Mouse (Mus musculus) neural tube, embryonic 15.5 days (tissue): ENCODE measurements at regions not wholly inside any gene's neighbourhood (a gene's known extent, or its start where the extent isn't known, plus 50 kb on each side); places are given as distances from the start of the nearest gene placed in this dataset.

Experiments used
- ATAC-seq: fragments of 200-750 bp; cut with Nextera tagmentation; 2 replicates; pipeline ENCODE4 v1.8.0; 2017; ENCODE audit warnings: mild to moderate bottlenecking, moderate TSS enrichment, moderate library complexity; ENCODE audit not compliant: low FRiP score
- H3K27ac ChIP-seq: fragments of 300-500 bp; sonication (generic); replicated peaks from 2 replicates; pipeline ENCODE4 v1.5.1; 2015; ENCODE audit warnings: mild to moderate bottlenecking, inconsistent platforms
- H3K27me3 ChIP-seq: fragments of 300-500 bp; sonication (generic); replicated peaks from 2 replicates; pipeline ENCODE4 v1.6.1; 2015; ENCODE audit warnings: inconsistent platforms
- H3K36me3 ChIP-seq: fragments of 300-500 bp; sonication (generic); 2 replicates; pipeline ENCODE4 v1.6.1; 2015; ENCODE audit warnings: inconsistent platforms
- H3K4me1 ChIP-seq: fragments of 300-500 bp; sonication (generic); 2 replicates; pipeline ENCODE4 v1.6.1; 2015; ENCODE audit warnings: inconsistent platforms
- H3K4me2 ChIP-seq: fragments of 300-500 bp; sonication (generic); 2 replicates; pipeline ENCODE4 v1.6.1; 2015; ENCODE audit warnings: inconsistent platforms, mild to moderate bottlenecking, moderate library complexity
- H3K4me3 ChIP-seq: fragments of 300-500 bp; sonication (generic); replicated peaks from 2 replicates; pipeline ENCODE4 v1.5.1; 2015; ENCODE audit warnings: mild to moderate bottlenecking, inconsistent platforms
- H3K9ac ChIP-seq: fragments of 300-500 bp; sonication (generic); replicated peaks from 2 replicates; pipeline ENCODE4 v1.6.1; 2015; ENCODE audit warnings: mild to moderate bottlenecking, inconsistent platforms
- H3K9me3 ChIP-seq: fragments of 300-500 bp; sonication (generic); replicated peaks from 2 replicates; pipeline ENCODE4 v1.6.1; 2016; ENCODE audit warnings: inconsistent platforms
- WGBS: fragments of 180-500 bp; shearing (Covaris S2); methylation state at CpG from one replicate; pipeline ENCODE4 v1.1.7; 2015; ENCODE audit warnings: mixed read lengths; 5-methylcytosine and 5-hydroxymethylcytosine counted together

DNA sequence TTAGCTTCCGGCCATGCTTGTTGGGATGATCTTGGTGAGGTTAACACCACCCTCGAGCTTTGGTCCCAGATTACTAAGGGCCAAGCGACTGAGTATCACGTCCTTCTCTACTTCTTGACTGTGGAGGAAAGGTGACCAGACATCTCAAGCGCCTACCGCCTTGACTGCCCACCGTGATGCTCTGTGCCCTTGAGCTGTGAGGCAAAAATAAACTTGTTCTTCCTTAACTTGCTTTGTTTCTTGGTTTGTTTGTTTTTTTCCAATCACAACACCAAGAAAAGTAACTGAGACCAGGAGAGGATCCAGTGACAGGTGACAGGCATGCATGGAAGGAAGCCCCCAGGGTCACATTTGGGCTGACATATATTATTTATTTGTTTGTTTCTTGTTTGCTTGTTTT is 330.0 kb downstream of the Gm45692 start:
- H3K36me3 ChIP-seq, result no peaks in the 10 kb centered on the region
- H3K4me2 ChIP-seq, result no peak overlapping the region
- H3K27ac ChIP-seq, result no peak overlapping the region
- ATAC-seq, result no peak
- H3K9ac ChIP-seq, result no peak overlapping the region
- H3K9me3 ChIP-seq, result no peaks in the 10 kb centered on the region
- 96% methylated on average over 7 of the region's 7 CpGs for WGBS
- H3K27me3 ChIP-seq, result no peaks in the 10 kb centered on the region
- H3K4me3 ChIP-seq, result no peak overlapping the region
- peaks cover 7% of the 10 kb centered on the region; the same call in 1 of the 2 replicates for H3K4me1 ChIP-seq

DNA sequence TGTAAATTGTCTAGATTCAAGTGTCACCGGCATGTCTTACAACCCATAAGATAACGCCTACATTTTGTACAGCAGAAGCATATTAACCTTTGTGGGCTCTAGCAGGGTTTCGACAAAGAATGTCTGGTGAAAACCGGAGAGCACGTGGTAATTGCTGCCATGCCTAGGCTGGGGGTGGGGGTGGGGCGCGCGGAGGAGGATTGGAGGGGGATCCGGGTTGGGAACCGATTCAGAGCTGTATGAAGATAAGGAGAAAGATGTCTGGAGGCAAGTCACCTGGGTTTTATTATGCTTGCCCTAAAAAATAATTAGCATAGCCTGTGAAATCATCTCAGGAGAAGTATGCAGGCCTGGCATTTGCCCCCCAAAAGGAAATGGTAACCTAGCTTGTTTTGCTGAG is 331.2 kb downstream of the Gm45692 start:
- Histone ChIP-seq H3K36me3 (no peaks in the 10 kb centered on the region), H3K27ac (no peak overlapping the region), H3K27me3 (no peaks in the 10 kb centered on the region), H3K4me3 (no peak overlapping the region), H3K4me2 (no peak overlapping the region), H3K9ac (no peak overlapping the region), H3K9me3 (no peaks in the 10 kb centered on the region), H3K4me1 (peaks cover 7% of the 10 kb centered on the region; the same call in 1 of the 2 replicates)
- no peak for ATAC-seq
- WGBS, result 70% methylated on average over 10 of the region's 10 CpGs

DNA sequence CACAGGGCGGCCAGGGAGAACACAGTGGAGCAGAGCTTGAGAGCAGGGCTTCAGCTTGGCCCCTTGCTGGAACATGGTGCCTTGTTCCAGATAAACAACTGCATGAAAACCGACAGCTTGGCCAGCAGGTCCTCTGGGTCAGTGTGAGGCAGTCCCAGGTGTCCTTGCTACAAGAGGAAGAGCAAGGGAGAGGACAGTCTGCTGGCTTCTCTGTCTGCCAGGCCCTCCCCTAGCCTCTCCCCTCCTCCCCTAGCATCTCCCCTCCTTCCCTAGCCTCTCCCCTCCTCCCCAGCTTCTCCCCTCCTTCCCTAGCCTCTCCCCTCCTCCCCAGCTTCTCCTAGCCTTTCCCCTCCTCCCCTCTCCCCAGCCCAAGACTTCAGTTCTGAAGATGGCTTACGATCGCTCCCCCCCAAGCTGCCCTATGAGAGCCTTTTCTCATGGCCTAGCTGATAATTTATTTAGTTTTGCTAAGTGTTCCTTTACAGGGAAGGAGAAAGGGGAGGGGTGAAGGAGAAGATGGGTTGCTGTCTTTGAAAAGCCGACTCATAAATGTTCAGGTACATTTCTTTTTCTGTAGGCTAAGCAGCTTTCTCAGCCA is 333.7 kb downstream of the Gm45692 start:
- 42% methylated on average over 5 of the region's 5 CpGs for WGBS
- Histone ChIP-seq H3K27me3 (no peaks in the 10 kb centered on the region), H3K36me3 (no peaks in the 10 kb centered on the region), H3K4me3 (no peak overlapping the region), H3K4me1 (peaks cover 7% of the 10 kb centered on the region; the same call in 1 of the 2 replicates), H3K27ac (peak overlapping the region; percentile 4), H3K4me2 (no peak overlapping the region), H3K9me3 (no peaks in the 10 kb centered on the region), H3K9ac (no peak overlapping the region)
- ATAC-seq, result peak; percentile 45

DNA sequence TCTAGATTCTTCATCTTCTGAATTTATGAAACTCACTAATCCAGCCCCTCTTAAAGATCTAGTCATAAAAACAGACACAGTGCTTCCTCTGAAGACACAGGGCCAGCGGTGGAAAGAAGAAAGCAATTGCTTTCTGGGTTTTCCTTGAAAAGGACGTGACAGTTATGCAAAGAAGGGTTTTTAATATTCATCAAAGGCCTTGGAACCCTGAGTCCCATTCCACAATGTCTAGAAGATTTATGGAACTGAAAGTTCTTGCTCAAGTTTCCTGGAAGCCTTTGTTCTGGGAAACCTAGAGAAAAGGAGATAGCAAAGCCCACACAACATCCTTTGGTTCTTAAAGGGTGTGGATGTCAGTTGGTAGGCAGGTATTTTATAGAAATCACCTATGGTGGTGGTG is 346.0 kb downstream of the Gm45692 start:
- Histone ChIP-seq H3K9me3 (no peaks in the 10 kb centered on the region), H3K36me3 (no peaks in the 10 kb centered on the region), H3K4me2 (no peak overlapping the region), H3K4me3 (no peak overlapping the region), H3K4me1 (peaks cover 3% of the 10 kb centered on the region; the same call in 1 of the 2 replicates), H3K9ac (no peak overlapping the region), H3K27ac (no peak overlapping the region), H3K27me3 (no peaks in the 10 kb centered on the region)
- no peak for ATAC-seq
- 30% methylated on average over 2 of the region's 2 CpGs for WGBS

DNA sequence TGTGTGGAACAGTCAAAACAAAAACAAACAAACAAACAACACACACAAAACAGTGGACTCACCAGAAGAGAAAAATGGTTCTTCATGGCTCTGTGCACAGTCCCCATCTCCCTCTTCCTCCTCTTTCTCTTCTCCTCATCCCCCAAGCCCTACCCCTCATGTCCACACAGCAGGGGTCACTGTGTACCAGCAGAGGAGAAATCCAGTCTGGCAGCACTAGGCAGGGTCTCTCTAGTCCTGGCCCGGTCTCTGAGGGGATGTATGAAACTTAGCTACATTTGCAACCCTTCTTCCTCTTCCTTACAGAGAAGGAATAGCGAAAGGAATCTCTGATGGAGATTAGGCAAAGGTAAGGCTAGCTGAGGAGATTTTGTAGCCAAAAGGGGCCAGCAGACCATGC is 349.1 kb downstream of the Gm45692 start:
- no peak for ATAC-seq
- Histone ChIP-seq H3K4me1 (peaks cover 9% of the 10 kb centered on the region), H3K9me3 (no peaks in the 10 kb centered on the region), H3K4me3 (no peak overlapping the region), H3K9ac (no peak overlapping the region), H3K27me3 (no peaks in the 10 kb centered on the region), H3K27ac (no peak overlapping the region), H3K4me2 (no peak overlapping the region), H3K36me3 (no peaks in the 10 kb centered on the region)
- WGBS, result 85% methylated on average over 2 of the region's 2 CpGs

DNA sequence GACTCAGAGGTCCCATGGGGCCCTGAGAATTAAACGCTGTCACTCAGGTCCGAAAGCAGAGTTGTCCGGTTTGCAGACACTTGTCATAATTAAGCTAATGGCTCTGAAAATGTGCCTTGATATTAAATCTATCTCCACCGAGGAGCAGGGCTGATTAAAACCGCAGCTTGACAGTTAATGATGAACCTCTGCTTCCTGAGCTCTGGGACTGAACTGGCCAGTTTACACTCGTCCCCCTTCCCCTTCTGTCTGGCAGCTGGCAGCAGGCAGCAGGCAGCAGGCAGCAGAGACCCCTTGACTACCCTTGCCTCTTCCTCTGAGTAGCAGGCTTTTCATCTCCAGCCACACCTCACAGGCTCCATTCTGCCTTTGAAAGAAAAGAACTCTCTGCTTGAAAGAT is 350.4 kb downstream of the Gm45692 start:
- H3K36me3 ChIP-seq, result no peaks in the 10 kb centered on the region
- no peak overlapping the region for H3K4me3 ChIP-seq
- H3K27ac ChIP-seq, result no peak overlapping the region
- no peak overlapping the region for H3K4me2 ChIP-seq
- no peaks in the 10 kb centered on the region for H3K27me3 ChIP-seq
- no peaks in the 10 kb centered on the region for H3K9me3 ChIP-seq
- no peak for ATAC-seq
- no peak overlapping the region for H3K9ac ChIP-seq
- peaks cover 9% of the 10 kb centered on the region for H3K4me1 ChIP-seq
- 25% methylated on average over 6 of the region's 6 CpGs for WGBS

DNA sequence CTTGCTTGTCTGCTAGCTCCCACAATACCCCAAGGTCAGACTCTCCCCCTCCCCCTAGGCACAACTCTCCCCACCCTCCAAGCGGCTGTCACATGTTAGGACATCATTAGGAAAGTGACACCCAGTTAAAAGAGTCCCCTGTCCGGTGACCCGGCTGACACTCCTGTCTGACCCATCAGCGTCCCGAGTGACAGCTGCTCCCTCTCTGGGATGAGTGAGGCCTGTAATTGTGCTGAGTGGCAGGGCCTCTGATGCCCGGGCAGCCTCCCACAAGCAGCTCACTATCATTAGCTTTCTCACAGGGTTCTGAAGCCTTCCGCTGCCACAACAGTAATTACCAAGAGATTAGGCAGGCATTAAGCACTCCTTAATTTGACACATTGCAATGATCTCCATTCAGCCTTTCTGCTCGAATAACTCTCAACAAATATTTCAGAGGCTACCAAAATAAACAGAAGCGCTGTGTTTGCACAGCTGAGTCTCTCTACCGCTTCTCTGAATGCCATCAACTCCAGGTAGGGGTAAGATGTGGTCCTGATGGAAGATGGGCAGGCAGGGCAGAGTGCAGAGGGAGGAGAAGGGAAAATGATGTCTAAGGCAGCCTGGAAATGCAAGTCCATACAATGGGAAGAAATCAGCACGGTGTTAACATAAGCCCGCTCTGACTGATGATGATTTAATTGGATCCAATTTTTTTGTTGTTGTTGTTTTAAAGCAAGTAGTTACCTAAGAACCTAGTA is 352.6 kb downstream of the Gm45692 start:
- Histone ChIP-seq H3K27ac (no peak overlapping the region), H3K4me2 (no peak overlapping the region), H3K4me1 (peaks cover 9% of the 10 kb centered on the region), H3K9me3 (no peaks in the 10 kb centered on the region), H3K27me3 (no peaks in the 10 kb centered on the region), H3K36me3 (no peaks in the 10 kb centered on the region), H3K4me3 (no peak overlapping the region), H3K9ac (no peak overlapping the region)
- 23% methylated on average over 12 of the region's 12 CpGs for WGBS
- ATAC-seq, result no peak

DNA sequence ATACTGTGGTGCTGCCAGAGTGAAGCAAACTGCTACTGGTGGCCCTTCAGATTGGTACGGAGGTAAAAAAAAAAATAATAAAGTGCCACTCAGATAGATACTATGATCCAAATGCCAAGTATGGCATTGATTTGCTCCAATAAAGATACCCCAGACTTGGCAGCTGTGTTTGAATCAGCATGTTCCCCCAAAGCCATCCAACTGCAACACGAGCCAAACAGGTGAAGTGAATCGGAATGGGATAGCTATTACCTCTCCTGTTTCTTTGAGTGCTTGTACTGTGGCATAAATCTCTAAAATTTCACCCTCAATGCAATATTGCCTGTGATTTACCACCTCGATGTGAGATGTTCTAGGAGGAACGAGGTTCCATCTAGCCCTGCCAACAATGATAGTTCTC is 365.4 kb downstream of the Gm45692 start:
- no peak for ATAC-seq
- WGBS, result 91% methylated on average over 5 of the region's 5 CpGs
- H3K9me3 ChIP-seq, result no peaks in the 10 kb centered on the region

DNA sequence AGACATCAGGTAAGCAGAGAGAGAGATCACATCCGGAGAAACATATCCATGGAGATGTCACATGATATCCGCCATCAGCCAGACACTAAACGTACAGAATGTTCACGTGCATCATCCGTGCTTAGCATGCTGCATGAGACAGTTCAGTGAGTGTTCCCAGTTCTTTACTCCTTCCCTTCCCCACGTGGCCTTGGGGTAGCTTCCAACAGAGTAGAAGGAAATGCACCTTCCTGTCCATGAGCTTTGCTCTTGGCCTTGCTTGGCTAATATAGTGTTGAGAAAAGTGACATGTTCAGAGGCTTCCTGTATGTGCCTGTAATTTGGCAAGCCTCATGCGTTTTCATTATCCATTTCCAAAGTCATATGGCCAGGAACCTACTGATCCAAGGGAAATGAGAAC is 368.5 kb downstream of the Gm45692 start:
- Histone ChIP-seq H3K27ac (no peak overlapping the region), H3K9me3 (no peaks in the 10 kb centered on the region), H3K4me2 (no peak overlapping the region), H3K4me1 (no peaks in the 10 kb centered on the region), H3K36me3 (no peaks in the 10 kb centered on the region), H3K27me3 (no peaks in the 10 kb centered on the region), H3K9ac (no peak overlapping the region), H3K4me3 (no peak overlapping the region)
- WGBS, result 88% methylated on average over 7 of the region's 7 CpGs
- ATAC-seq, result no peak

More for the DNA sequence above, 365.4 kb downstream of the Gm45692 start:
- Histone ChIP-seq H3K27ac (no peak overlapping the region), H3K9ac (no peak overlapping the region), H3K27me3 (no peaks in the 10 kb centered on the region), H3K4me3 (no peak overlapping the region), H3K36me3 (no peaks in the 10 kb centered on the region), H3K4me2 (no peak overlapping the region), H3K4me1 (no peaks in the 10 kb centered on the region)

DNA sequence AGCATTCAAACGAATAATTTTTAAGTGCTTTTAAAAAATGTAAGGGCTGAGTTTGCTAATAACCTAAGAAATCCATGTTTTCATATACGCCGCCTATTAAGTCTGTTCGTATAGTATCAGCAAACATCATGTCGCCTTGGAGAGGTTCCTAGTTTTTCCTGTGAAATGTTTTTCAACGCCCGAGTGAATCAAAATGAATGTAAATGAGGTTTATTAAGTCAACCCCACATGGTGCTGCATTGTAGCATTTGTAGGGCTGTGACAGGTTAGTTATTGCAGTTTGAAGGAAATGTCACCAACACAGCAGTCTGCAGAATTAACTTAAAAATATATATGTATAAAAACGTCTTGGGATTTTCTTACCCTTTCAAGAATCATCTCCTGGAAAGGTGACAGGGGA is 369.3 kb downstream of the Gm45692 start:
- no peaks in the 10 kb centered on the region for H3K36me3 ChIP-seq
- no peaks in the 10 kb centered on the region for H3K27me3 ChIP-seq
- H3K4me2 ChIP-seq, result no peak overlapping the region
- no peaks in the 10 kb centered on the region for H3K9me3 ChIP-seq
- WGBS, result 58% methylated on average over 8 of the region's 8 CpGs
- no peak overlapping the region for H3K27ac ChIP-seq
- no peak overlapping the region for H3K4me3 ChIP-seq
- ATAC-seq, result no peak
- no peaks in the 10 kb centered on the region for H3K4me1 ChIP-seq
- H3K9ac ChIP-seq, result no peak overlapping the region

DNA sequence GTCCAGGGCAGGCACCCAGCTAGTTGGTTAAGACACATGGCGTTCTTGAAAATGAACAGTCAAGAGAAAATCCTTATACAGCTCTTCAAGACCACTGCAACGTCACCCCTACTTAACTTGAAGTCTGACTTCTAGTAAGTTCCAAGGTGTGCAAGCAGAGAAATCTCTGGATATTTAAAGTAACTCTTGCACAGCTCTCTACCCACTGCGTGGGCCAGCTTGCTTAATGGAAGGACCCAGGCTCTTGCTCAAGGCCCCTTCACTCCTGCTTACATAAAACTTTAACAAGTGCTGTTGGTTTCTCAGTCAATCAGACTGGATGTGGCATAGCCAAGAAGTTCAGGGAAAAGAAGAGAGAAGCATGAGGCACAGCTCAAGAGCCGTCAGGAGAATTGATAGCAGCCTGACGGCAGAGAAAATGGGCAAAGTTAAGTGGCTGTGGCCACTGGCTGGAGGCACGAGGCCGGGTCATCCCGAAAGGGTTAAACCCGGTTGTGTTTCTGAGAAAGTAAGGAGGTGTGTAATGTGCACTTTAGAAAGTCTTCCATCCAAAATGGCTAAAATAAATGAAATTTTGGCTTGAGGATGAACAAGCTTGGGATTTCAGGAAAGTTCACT is 382.0 kb downstream of the Gm45692 start:
- Histone ChIP-seq H3K36me3 (no peaks in the 10 kb centered on the region), H3K9ac (no peak overlapping the region), H3K9me3 (no peaks in the 10 kb centered on the region), H3K27ac (no peak overlapping the region), H3K4me1 (peaks cover 12% of the 10 kb centered on the region; the same call in 1 of the 2 replicates), H3K27me3 (no peaks in the 10 kb centered on the region; the same call in 1 of the 2 replicates), H3K4me2 (no peak overlapping the region), H3K4me3 (no peak overlapping the region)
- ATAC-seq, result no peak
- 64% methylated on average over 9 of the region's 9 CpGs for WGBS
